Mouse (Mus musculus) lung, embryonic 14.5 days (tissue): ENCODE measurements around the gene Fbxo44. TPM values are rescaled to one million over a fixed set of nuclear protein-coding genes. Genes with fewer than 3 reads are reported as not detected.
"Not testable (repeated sequence)": the region's sequence is repeated elsewhere in the genome, so short reads cannot be mapped to it uniquely, and the experiment has no call there.

Experiments used
- ATAC-seq: fragments of 200-750 bp; cut with Nextera tagmentation; 2 replicates; pipeline ENCODE4 v1.8.0; 2017; ENCODE audit warnings: mild to moderate bottlenecking, moderate TSS enrichment, moderate library complexity; ENCODE audit not compliant: insufficient read depth
- DNase-seq: peaks from one replicate; pipeline ENCODE4 v3.0.0-alpha.2; 2015
- H3K27ac ChIP-seq: fragments of 300-500 bp; sonication (generic); 2 replicates; pipeline ENCODE4 v1.5.1; 2014; ENCODE audit warnings: low read depth, mild to moderate bottlenecking, moderate library complexity
- H3K27me3 ChIP-seq: fragments of 300-500 bp; sonication (generic); 2 replicates; pipeline ENCODE4 v1.6.1; 2014; ENCODE audit warnings: low read length, control low read depth; ENCODE audit not compliant: insufficient read depth
- H3K36me3 ChIP-seq: fragments of 300-500 bp; sonication (generic); 2 replicates; pipeline ENCODE4 v1.6.1; 2014; ENCODE audit warnings: control low read depth; ENCODE audit not compliant: insufficient read depth
- H3K4me1 ChIP-seq: fragments of 300-500 bp; sonication (generic); 2 replicates; pipeline ENCODE4 v1.6.1; 2014; ENCODE audit warnings: antibody characterized with exemption, control low read depth; ENCODE audit not compliant: insufficient read depth
- H3K4me2 ChIP-seq: fragments of 300-500 bp; sonication (generic); 2 replicates; pipeline ENCODE4 v1.6.1; 2014; ENCODE audit warnings: mild to moderate bottlenecking
- H3K4me3 ChIP-seq: fragments of 300-500 bp; sonication (generic); 2 replicates; pipeline ENCODE4 v1.5.1; 2014; ENCODE audit warnings: low read depth, low read length
- H3K9ac ChIP-seq: fragments of 300-500 bp; sonication (generic); 2 replicates; pipeline ENCODE4 v1.6.1; 2014
- H3K9me3 ChIP-seq: fragments of 300-500 bp; sonication (generic); 2 replicates; pipeline ENCODE4 v1.6.1; 2016; ENCODE audit warnings: low read depth, low read length, control low read depth
- CTCF ChIP-seq: IDR thresholded peaks from 2 replicates; pipeline ENCODE4 v1.5.1; 2016; ENCODE audit warnings: antibody characterized with exemption, low read depth
- WGBS: fragments of 180-500 bp; shearing (Covaris S2); extraction: QIAGEN DNeasy Blood & Tissue Kit; methylation state at CpG from one replicate; pipeline ENCODE4 v1.1.7; 2014; 5-methylcytosine and 5-hydroxymethylcytosine counted together
- polyA plus RNA-seq: library from polyadenylated mRNA; unstranded; fragments of >200 nt; fragmentation: Nextera tagmentation; extraction: Ambion mirVana; gene quantifications from 2 replicates; pipeline ENCODE4 v1.2.1, GENCODE M21; 2014

Gene Fbxo44
- polyA plus RNA-seq, 1 experiment from 2014 or later = 11.0 TPM

GRCm38 (mm10) chr4:148185819-148186218, 25.5 kb upstream of the Fbxo44 start:
- ATAC-seq (no peak), DNase-seq (no peak)
- no peak for TF ChIP-seq CTCF
- Histone ChIP-seq H3K36me3 (no peaks in the 10 kb centered on the region), H3K4me1 (no peaks in the 10 kb centered on the region), H3K27ac (no peak overlapping the region), H3K4me3 (no peak overlapping the region), H3K4me2 (no peak overlapping the region), H3K9me3 (no peaks in the 10 kb centered on the region), H3K9ac (no peak overlapping the region), H3K27me3 (no peaks in the 10 kb centered on the region)
- WGBS = 59% methylated on average over 4 of the region's 4 CpGs

GRCm38 (mm10) chr4:148184564-148184963, 24.3 kb upstream of the Fbxo44 start:
- H3K4me2 ChIP-seq = no peak overlapping the region
- H3K4me1 ChIP-seq = no peaks in the 10 kb centered on the region
- no peak for DNase-seq
- H3K27me3 ChIP-seq = no peaks in the 10 kb centered on the region
- no peak overlapping the region for H3K4me3 ChIP-seq
- no peaks in the 10 kb centered on the region for H3K9me3 ChIP-seq
- no peak overlapping the region for H3K9ac ChIP-seq
- ATAC-seq = no peak
- H3K27ac ChIP-seq = no peak overlapping the region
- 72% methylated on average over 9 of the region's 9 CpGs for WGBS
- TF ChIP-seq CTCF = no peak
- no peaks in the 10 kb centered on the region for H3K36me3 ChIP-seq

GRCm38 (mm10) chr4:148182363-148182762, 22.1 kb upstream of the Fbxo44 start:
- 36% methylated on average over 8 of the region's 8 CpGs for WGBS
- Histone ChIP-seq H3K4me1 (no peaks in the 10 kb centered on the region), H3K4me3 (no peak overlapping the region), H3K9me3 (no peaks in the 10 kb centered on the region), H3K4me2 (no peak overlapping the region), H3K27ac (no peak overlapping the region), H3K27me3 (0 out of 2 replicates have a peak, but pooled peaks cover under 1% of the 10 kb centered on the region), H3K9ac (no peak overlapping the region), H3K36me3 (no peaks in the 10 kb centered on the region)
- DNase-seq = no peak
- no peak for ATAC-seq
- TF ChIP-seq CTCF = no peak

GRCm38 (mm10) chr4:148181483-148181882, 21.2 kb upstream of the Fbxo44 start:
- no peak overlapping the region for H3K4me3 ChIP-seq
- H3K9me3 ChIP-seq = no peaks in the 10 kb centered on the region
- no peak overlapping the region for H3K4me2 ChIP-seq
- H3K27ac ChIP-seq = no peak overlapping the region
- no peak overlapping the region for H3K9ac ChIP-seq
- DNase-seq (no peak), ATAC-seq (no peak)
- H3K4me1 ChIP-seq = no peaks in the 10 kb centered on the region
- H3K36me3 ChIP-seq = no peaks in the 10 kb centered on the region
- 84% methylated on average over 12 of the region's 12 CpGs for WGBS
- no peak for TF ChIP-seq CTCF
- peaks cover 4% of the 10 kb centered on the region; the same call in 1 of the 2 replicates for H3K27me3 ChIP-seq

- H3K4me1 ChIP-seq = no peaks in the 10 kb centered on the region
- H3K36me3 ChIP-seq = no peaks in the 10 kb centered on the region
- TF ChIP-seq CTCF = no peak
- no peaks in the 10 kb centered on the region for H3K9me3 ChIP-seq
- no peak for DNase-seq
- no peak overlapping the region for H3K27ac ChIP-seq
- H3K27me3 ChIP-seq = peaks cover 40% of the 10 kb centered on the region
- H3K4me3 ChIP-seq = no peak overlapping the region
- no peak overlapping the region for H3K9ac ChIP-seq
- no peak for ATAC-seq
- H3K4me2 ChIP-seq = no peak overlapping the region
Observed at GRCm38 (mm10) chr4:148177716-148178115, 17.4 kb upstream of the Fbxo44 start.

- H3K4me1 ChIP-seq, ATAC-seq, H3K9me3 ChIP-seq, H3K4me3 ChIP-seq, H3K4me2 ChIP-seq, DNase-seq, H3K9ac ChIP-seq, H3K36me3 ChIP-seq, H3K27ac ChIP-seq: not testable (repeated sequence)
- peaks cover 51% of the 10 kb centered on the region for H3K27me3 ChIP-seq
- WGBS = 61% methylated on average over 5 of the region's 6 CpGs
Observed at GRCm38 (mm10) chr4:148176603-148177002, 16.3 kb upstream of the Fbxo44 start.

- peaks cover 64% of the 10 kb centered on the region for H3K27me3 ChIP-seq
- TF ChIP-seq CTCF = no peak
- no peaks in the 10 kb centered on the region for H3K4me1 ChIP-seq
- DNase-seq (no peak), ATAC-seq (no peak)
- H3K27ac ChIP-seq = no peak overlapping the region
- H3K9me3 ChIP-seq = no peaks in the 10 kb centered on the region
- no peak overlapping the region for H3K4me2 ChIP-seq
- no peak overlapping the region for H3K9ac ChIP-seq
- no peak overlapping the region for H3K4me3 ChIP-seq
- no peaks in the 10 kb centered on the region for H3K36me3 ChIP-seq
- WGBS = 12% methylated on average over 12 of the region's 12 CpGs
Observed at GRCm38 (mm10) chr4:148174495-148174862, 14.2 kb upstream of the Fbxo44 start.
